Comparison of ENCODE assay signal across 8 mouse cellular contexts in genomic region chr3:121290681-121291080, GRCm38 (mm10). TPM values are rescaled to one million over a fixed set of nuclear protein-coding genes. Genes with fewer than 3 reads are reported as not detected.
DNase-seq lines count a peak whose midpoint lies in the region; ATAC-seq lines count a peak whose summit lies in the region.

No protein-coding gene starts in this region.

- intact Hi-C loops in heart, postnatal 14 days (cut with DNase I), result no loop called here

- peak overlapping the region; percentile 83 for H3K9ac ChIP-seq in heart, embryonic 14.5 days (ENCODE audit: low read length)
- peak overlapping the region; percentile 58 for H3K9ac ChIP-seq in hindbrain, embryonic 12.5 days
- H3K9ac ChIP-seq in midbrain, embryonic 11.5 days (ENCODE audit: low read length), result no peak overlapping the region

- WGBS in heart, embryonic 14.5 days, result 68% methylated on average over 8 of the region's 8 CpGs
- 80% methylated on average over 8 of the region's 8 CpGs for WGBS in hindbrain, embryonic 12.5 days
- WGBS in midbrain, embryonic 11.5 days, result 82% methylated on average over 8 of the region's 8 CpGs

- no peaks in the 10 kb centered on the region for H3K9me3 ChIP-seq in heart, embryonic 14.5 days (ENCODE audit: control insufficient read depth, low read length)
- no peaks in the 10 kb centered on the region for H3K9me3 ChIP-seq in hindbrain, embryonic 12.5 days (replicated peaks)
- H3K9me3 ChIP-seq in midbrain, embryonic 11.5 days (ENCODE audit: control insufficient read depth, low read length), result no peaks in the 10 kb centered on the region

- peak overlapping the region in 1 of 2 experiments; percentile 64; a peak in 3 of 4 replicates for H3K4me3 ChIP-seq in heart, embryonic 14.5 days (ENCODE audit: control insufficient read depth in 1 of 2, insufficient read depth in 1 of 2, low read depth in 1 of 2, low read length in 2 of 2)
- H3K4me3 ChIP-seq in brown adipose tissue, adult 24 weeks (ENCODE audit: insufficient read depth, low read depth, low read length), result peak overlapping the region; percentile 72; the same call in 1 of the 2 replicates
- peak overlapping the region; percentile 59; the same call in 1 of the 2 replicates for H3K4me3 ChIP-seq in hindbrain, embryonic 12.5 days
- no peak overlapping the region for H3K4me3 ChIP-seq in midbrain, embryonic 11.5 days (ENCODE audit: low read depth, low read length)

- H3K4me2 ChIP-seq in heart, embryonic 14.5 days (ENCODE audit: low read length), result peak overlapping the region; percentile 76
- peak overlapping the region; percentile 58 for H3K4me2 ChIP-seq in hindbrain, embryonic 12.5 days (replicated peaks)
- peak overlapping the region; percentile 51 for H3K4me2 ChIP-seq in midbrain, embryonic 11.5 days

- no peak for ATAC-seq in heart, embryonic 14.5 days (ENCODE audit: insufficient number of reproducible peaks, insufficient read depth, low FRiP score, low read depth)
- ATAC-seq in hindbrain, embryonic 12.5 days (ENCODE audit: low FRiP score), result no peak
- no peak for ATAC-seq in midbrain, embryonic 11.5 days (ENCODE audit: low FRiP score)
- ATAC-seq in granulocyte monocyte progenitor cell, adult 5-6 weeks (replicated peaks; ENCODE audit: poor library complexity, severe bottlenecking), result no peak

- no peaks in the 10 kb centered on the region for H3K27me3 ChIP-seq in heart, embryonic 14.5 days (ENCODE audit: control insufficient read depth, insufficient read depth, low read length)
- no peaks in the 10 kb centered on the region for H3K27me3 ChIP-seq in hindbrain, embryonic 12.5 days
- no peaks in the 10 kb centered on the region for H3K27me3 ChIP-seq in midbrain, embryonic 11.5 days (ENCODE audit: control insufficient read depth, insufficient read depth, low read length)

- DNase-seq in heart, postnatal 14 days, result no peak
- no peak for DNase-seq in midbrain, embryonic 11.5 days (ENCODE audit: low spot score, missing footprints)
- DNase-seq in left cerebral cortex, adult 11 months (ENCODE audit: low spot score), result no peak
- DNase-seq in ovary, postnatal 14 days (ENCODE audit: low spot score), result no peak

- H3K36me3 ChIP-seq in heart, embryonic 14.5 days (ENCODE audit: control insufficient read depth, insufficient read depth, low read length), result no peaks in the 10 kb centered on the region
- no peaks in the 10 kb centered on the region for H3K36me3 ChIP-seq in hindbrain, embryonic 12.5 days
- H3K36me3 ChIP-seq in midbrain, embryonic 11.5 days (ENCODE audit: control insufficient read depth, insufficient read depth, low read length), result no peaks in the 10 kb centered on the region

- H3K4me1 ChIP-seq in heart, embryonic 14.5 days (ENCODE audit: control insufficient read depth in 2 of 2, insufficient read depth in 2 of 2, low read length in 2 of 2), result peaks cover 0 to 12% of the 10 kb centered on the region in 2 experiments; a peak in 2 of 4 replicates
- 0 out of 2 replicates have a peak, but pooled peaks cover 2% of the 10 kb centered on the region for H3K4me1 ChIP-seq in brown adipose tissue, adult 24 weeks (ENCODE audit: control insufficient read depth, insufficient read depth, insufficient read length, low read length)
- peaks cover 7% of the 10 kb centered on the region for H3K4me1 ChIP-seq in hindbrain, embryonic 12.5 days
- H3K4me1 ChIP-seq in midbrain, embryonic 11.5 days (ENCODE audit: control insufficient read depth, insufficient read depth, low read length), result peaks cover 6% of the 10 kb centered on the region; the same call in 1 of the 2 replicates

- H3K27ac ChIP-seq in heart, embryonic 14.5 days (replicated peaks in 1 of 2; ENCODE audit: control insufficient read depth in 1 of 2, insufficient read depth in 1 of 2, low read depth in 2 of 2, low read length in 2 of 2), result peak overlapping the region; percentile 88 to 97; a peak in 3 of 4 replicates
- H3K27ac ChIP-seq in brown adipose tissue, adult 24 weeks (replicated peaks; ENCODE audit: low read depth, low read length), result peak overlapping the region; percentile 83
- peak overlapping the region; percentile 92; the same call in 1 of the 2 replicates for H3K27ac ChIP-seq in hindbrain, embryonic 12.5 days
- no peak overlapping the region for H3K27ac ChIP-seq in midbrain, embryonic 11.5 days (ENCODE audit: low read depth, low read length)

RNA-seq across cellular contexts. Expression of gene Alg14, which starts 0.9 kb away (rescaled TPM):
- 41.9 and 43.7 TPM in 2 replicates for polyA plus RNA-seq in heart, embryonic 14.5 days (2014; fragmentation: Nextera tagmentation; extraction: Ambion mirVana)
- 10 to 100 TPM; 14.4 to 15.1 TPM for total RNA-seq in heart, postnatal 14 days (2021)
- 50.0 and 73.2 TPM in 2 replicates for polyA plus RNA-seq in brown adipose tissue, adult 24 weeks (2012; ENCODE audit: insufficient read depth, insufficient read length, missing spikeins)
- polyA plus RNA-seq in hindbrain, embryonic 12.5 days (2016; fragmentation: Nextera tagmentation; extraction: Ambion mirVana), result 28.7 and 38.5 TPM in 2 replicates
- 37.6 and 38.0 TPM in 2 replicates for polyA plus RNA-seq in midbrain, embryonic 11.5 days (2014; fragmentation: Nextera tagmentation; extraction: Ambion mirVana)
- total RNA-seq in granulocyte monocyte progenitor cell, adult 5-6 weeks (2014; fragmentation: Nextera tagmentation), result 20.4 and 28.5 TPM in 2 replicates
- total RNA-seq in granulocyte monocyte progenitor cell, adult 5-6 weeks (2017), result 8.4 and 13.0 TPM in 2 replicates

RNA-seq across cellular contexts. Expression of gene Tmem56, which starts 7.8 kb away (rescaled TPM):
- polyA plus RNA-seq in heart, embryonic 14.5 days (2014; fragmentation: Nextera tagmentation; extraction: Ambion mirVana), result 1.3 and 1.5 TPM in 2 replicates
- total RNA-seq in heart, postnatal 14 days (2021), result 1 to 10 TPM in 1 of 2 experiments, under 1 TPM in 1; 1.00 to 1.4 TPM
- 2.8 and 8.4 TPM in 2 replicates for polyA plus RNA-seq in brown adipose tissue, adult 24 weeks (2012; ENCODE audit: insufficient read depth, insufficient read length, missing spikeins)
- polyA plus RNA-seq in hindbrain, embryonic 12.5 days (2016; fragmentation: Nextera tagmentation; extraction: Ambion mirVana), result 0.79 and 1.2 TPM in 2 replicates
- 1.2 and 1.5 TPM in 2 replicates for polyA plus RNA-seq in midbrain, embryonic 11.5 days (2014; fragmentation: Nextera tagmentation; extraction: Ambion mirVana)
- total RNA-seq in granulocyte monocyte progenitor cell, adult 5-6 weeks (2014; fragmentation: Nextera tagmentation), result 0.04 TPM in 1 of 2 replicates, not detected in the other
- total RNA-seq in granulocyte monocyte progenitor cell, adult 5-6 weeks (2017), result 0.04 and 0.21 TPM in 2 replicates
